Mouse (Mus musculus): Measurements from ENCODE around the gene Pdzd2. TPM values are rescaled to one million over a fixed set of nuclear protein-coding genes. Genes with fewer than 3 reads are reported as not detected.

Gene Pdzd2
- polyA plus RNA-seq, 1 experiment, result 9.3 TPM

GRCm38 (mm10) chr15:12614944-12615878 lies 124.5 kb downstream of the Pdzd2 start:
- H3K27ac ChIP-seq (ENCODE audit: control insufficient read depth, insufficient read depth, low read depth, low read length), result no peak overlapping the region
- TF ChIP-seq POLR2A (IDR thresholded peaks at IDR 0.05; ENCODE audit: control insufficient read depth, low read depth, low read length) (no peak), CTCF (IDR thresholded peaks at IDR 0.05; ENCODE audit: control insufficient read depth, insufficient read depth, insufficient replicate concordance, low read depth, low read length) (no peak)
- no peaks in the 10 kb centered on the region for H3K36me3 ChIP-seq (ENCODE audit: control insufficient read depth, insufficient read depth, low read length)
- no peaks in the 10 kb centered on the region for H3K4me1 ChIP-seq (ENCODE audit: control insufficient read depth, insufficient read depth, low read length)
- no peak overlapping the region for H3K4me3 ChIP-seq (ENCODE audit: control insufficient read depth, low read depth, low read length)
- H3K27me3 ChIP-seq (ENCODE audit: control insufficient read depth, insufficient read depth, low read length), result no peaks in the 10 kb centered on the region

GRCm38 (mm10) chr15:12614011-12614410 lies 125.7 kb downstream of the Pdzd2 start:
- no peak overlapping the region for H3K4me3 ChIP-seq (ENCODE audit: control insufficient read depth, low read depth, low read length)
- H3K27ac ChIP-seq (ENCODE audit: control insufficient read depth, insufficient read depth, low read depth, low read length), result no peak overlapping the region
- H3K36me3 ChIP-seq (ENCODE audit: control insufficient read depth, insufficient read depth, low read length), result no peaks in the 10 kb centered on the region
- no peaks in the 10 kb centered on the region for H3K27me3 ChIP-seq (ENCODE audit: control insufficient read depth, insufficient read depth, low read length)
- no peaks in the 10 kb centered on the region for H3K4me1 ChIP-seq (ENCODE audit: control insufficient read depth, insufficient read depth, low read length)
- no peak for TF ChIP-seq POLR2A (IDR thresholded peaks at IDR 0.05; ENCODE audit: control insufficient read depth, low read depth, low read length)
- TF ChIP-seq CTCF (IDR thresholded peaks at IDR 0.05; ENCODE audit: control insufficient read depth, insufficient read depth, insufficient replicate concordance, low read depth, low read length), result no peak

- no peaks in the 10 kb centered on the region for H3K36me3 ChIP-seq (ENCODE audit: control insufficient read depth, insufficient read depth, low read length)
- H3K27ac ChIP-seq (ENCODE audit: control insufficient read depth, insufficient read depth, low read depth, low read length), result no peak overlapping the region
- no peaks in the 10 kb centered on the region for H3K27me3 ChIP-seq (ENCODE audit: control insufficient read depth, insufficient read depth, low read length)
- no peaks in the 10 kb centered on the region for H3K4me1 ChIP-seq (ENCODE audit: control insufficient read depth, insufficient read depth, low read length)
- no peak overlapping the region for H3K4me3 ChIP-seq (ENCODE audit: control insufficient read depth, low read depth, low read length)
- TF ChIP-seq CTCF (IDR thresholded peaks at IDR 0.05; ENCODE audit: control insufficient read depth, insufficient read depth, insufficient replicate concordance, low read depth, low read length) (no peak), POLR2A (IDR thresholded peaks at IDR 0.05; ENCODE audit: control insufficient read depth, low read depth, low read length) (no peak)
Measured at GRCm38 (mm10) chr15:12612944-12613675, 126.6 kb downstream of the Pdzd2 start.

- no peak overlapping the region for H3K4me3 ChIP-seq (ENCODE audit: control insufficient read depth, low read depth, low read length)
- H3K27me3 ChIP-seq (ENCODE audit: control insufficient read depth, insufficient read depth, low read length), result no peaks in the 10 kb centered on the region
- H3K36me3 ChIP-seq (ENCODE audit: control insufficient read depth, insufficient read depth, low read length), result no peaks in the 10 kb centered on the region
- no peak overlapping the region for H3K27ac ChIP-seq (ENCODE audit: control insufficient read depth, insufficient read depth, low read depth, low read length)
- TF ChIP-seq POLR2A (IDR thresholded peaks at IDR 0.05; ENCODE audit: control insufficient read depth, low read depth, low read length), result no peak
- H3K4me1 ChIP-seq (ENCODE audit: control insufficient read depth, insufficient read depth, low read length), result no peaks in the 10 kb centered on the region
Measured at GRCm38 (mm10) chr15:12608090-12608489, 131.6 kb downstream of the Pdzd2 start.

- no peaks in the 10 kb centered on the region for H3K36me3 ChIP-seq (ENCODE audit: control insufficient read depth, insufficient read depth, low read length)
- no peaks in the 10 kb centered on the region for H3K4me1 ChIP-seq (ENCODE audit: control insufficient read depth, insufficient read depth, low read length)
- H3K4me3 ChIP-seq (ENCODE audit: control insufficient read depth, low read depth, low read length), result no peak overlapping the region
- no peaks in the 10 kb centered on the region for H3K27me3 ChIP-seq (ENCODE audit: control insufficient read depth, insufficient read depth, low read length)
- TF ChIP-seq CTCF (IDR thresholded peaks at IDR 0.05; ENCODE audit: control insufficient read depth, insufficient read depth, insufficient replicate concordance, low read depth, low read length), result no peak
- TF ChIP-seq POLR2A (IDR thresholded peaks at IDR 0.05; ENCODE audit: control insufficient read depth, low read depth, low read length), result no peak
- no peak overlapping the region for H3K27ac ChIP-seq (ENCODE audit: control insufficient read depth, insufficient read depth, low read depth, low read length)
Measured at GRCm38 (mm10) chr15:12606306-12606705, 133.4 kb downstream of the Pdzd2 start.

- Histone ChIP-seq H3K27me3 (ENCODE audit: control insufficient read depth, insufficient read depth, low read length) (no peaks in the 10 kb centered on the region), H3K4me1 (ENCODE audit: control insufficient read depth, insufficient read depth, low read length) (no peaks in the 10 kb centered on the region), H3K4me3 (ENCODE audit: control insufficient read depth, low read depth, low read length) (no peak overlapping the region), H3K27ac (ENCODE audit: control insufficient read depth, insufficient read depth, low read depth, low read length) (no peak overlapping the region), H3K36me3 (ENCODE audit: control insufficient read depth, insufficient read depth, low read length) (no peaks in the 10 kb centered on the region)
- TF ChIP-seq CTCF (IDR thresholded peaks at IDR 0.05; ENCODE audit: control insufficient read depth, insufficient read depth, insufficient replicate concordance, low read depth, low read length) (no peak), POLR2A (IDR thresholded peaks at IDR 0.05; ENCODE audit: control insufficient read depth, low read depth, low read length) (no peak)
Measured at GRCm38 (mm10) chr15:12605239-12605993, 134.3 kb downstream of the Pdzd2 start.

GRCm38 (mm10) chr15:12603674-12604073 lies 136.1 kb downstream of the Pdzd2 start:
- Histone ChIP-seq H3K4me1 (ENCODE audit: control insufficient read depth, insufficient read depth, low read length) (no peaks in the 10 kb centered on the region), H3K27ac (ENCODE audit: control insufficient read depth, insufficient read depth, low read depth, low read length) (no peak overlapping the region), H3K36me3 (ENCODE audit: control insufficient read depth, insufficient read depth, low read length) (no peaks in the 10 kb centered on the region), H3K27me3 (ENCODE audit: control insufficient read depth, insufficient read depth, low read length) (no peaks in the 10 kb centered on the region), H3K4me3 (ENCODE audit: control insufficient read depth, low read depth, low read length) (no peak overlapping the region)
- TF ChIP-seq CTCF (IDR thresholded peaks at IDR 0.05; ENCODE audit: control insufficient read depth, insufficient read depth, insufficient replicate concordance, low read depth, low read length), result peak; percentile 66; the same call in 1 of the 2 replicates
- no peak for TF ChIP-seq POLR2A (IDR thresholded peaks at IDR 0.05; ENCODE audit: control insufficient read depth, low read depth, low read length)

Measured in testis, adult 2 months (tissue).